Mouse (Mus musculus) liver, embryonic 14.5 days (tissue): Measurements from ENCODE around the gene Lrig1.

Experiments
- CTCF ChIP-seq: IDR thresholded peaks from 2 replicates; pipeline ENCODE4 v1.5.1; 2016; ENCODE audit warnings: antibody characterized with exemption, low read depth, control low read depth
- EP300 ChIP-seq: IDR thresholded peaks from 2 replicates; pipeline ENCODE4 v1.6.1; 2016; ENCODE audit warnings: antibody characterized with exemption, low read depth

- TF ChIP-seq EP300, result 0 out of 2 replicates have a peak, but pooled peaks have one; percentile 20
- TF ChIP-seq CTCF, result no peak
Measured at GRCm38 (mm10) chr6:94599016-94599415, 100.9 kb downstream of the Lrig1 start.
